Mouse (Mus musculus) cerebellum, adult 2 months (tissue): ENCODE measurements at regions not wholly inside any gene's neighbourhood (a gene's known extent, or its start where the extent isn't known, plus 50 kb on each side); places are given as distances from the start of the nearest gene placed in this dataset.

Source experiments
- CTCF ChIP-seq: fragments of 200-500 bp; IDR thresholded peaks from 2 replicates; pipeline ENCODE4 v1.5.1; 2011; ENCODE audit warnings: low read depth, mild to moderate bottlenecking, control low read depth, low read length, moderate library complexity, borderline replicate concordance; ENCODE audit not compliant: insufficient read depth
- POLR2A ChIP-seq: fragments of 200-500 bp; IDR thresholded peaks from 2 replicates; pipeline ENCODE4 v1.6.1; 2011; ENCODE audit warnings: low read length, control low read depth, borderline replicate concordance; ENCODE audit not compliant: insufficient read depth

GRCm38 (mm10) chr13:97645107-97646020, 115.1 kb downstream of the Gm10260 start:
- TF ChIP-seq CTCF = no peak
- no peak for TF ChIP-seq POLR2A
